Mouse (Mus musculus) heart, adult 2 months (tissue): ENCODE measurements around the gene Glp1r. TPM values are rescaled to one million over a fixed set of nuclear protein-coding genes. Genes with fewer than 3 reads are reported as not detected.

Experiments used
- DNase-seq, 2 experiments: peaks; one replicate each; pipeline ENCODE4 v3.0.0; 2021
- H3K27ac ChIP-seq: fragments of 200-600 bp; 2 replicates; pipeline ENCODE4 v1.8.1; 2022
- H3K27me3 ChIP-seq: fragments of 200-500 bp; 2 replicates; pipeline ENCODE4 v1.6.1; 2012; ENCODE audit warnings: mild to moderate bottlenecking, low read length, inconsistent platforms, mixed read lengths; ENCODE audit not compliant: control insufficient read depth, insufficient read depth
- H3K36me3 ChIP-seq: fragments of 200-500 bp; 2 replicates; pipeline ENCODE4 v1.6.1; 2012; ENCODE audit warnings: low read length, inconsistent platforms; ENCODE audit not compliant: control insufficient read depth, insufficient read depth
- H3K4me1 ChIP-seq: fragments of 200-500 bp; 2 replicates; pipeline ENCODE4 v1.6.1; 2011; ENCODE audit warnings: low read length; ENCODE audit not compliant: control insufficient read depth, insufficient read depth
- H3K4me3 ChIP-seq: fragments of 200-600 bp; 2 replicates; pipeline ENCODE4 v1.8.1; 2022
- H3K79me2 ChIP-seq: fragments of 200-500 bp; replicated peaks from 2 replicates; pipeline ENCODE4 v1.6.1; 2012; ENCODE audit warnings: mild to moderate bottlenecking, inconsistent platforms, low read length, moderate library complexity, mixed read lengths; ENCODE audit not compliant: control insufficient read depth, insufficient read depth
- H3K9ac ChIP-seq: fragments of 200-500 bp; 2 replicates; pipeline ENCODE4 v1.6.1; 2012; ENCODE audit warnings: low read depth, mild to moderate bottlenecking, control low read depth, inconsistent platforms, low read length, mixed read lengths
- CTCF ChIP-seq: fragments of 200-600 bp; IDR thresholded peaks from 2 replicates; pipeline ENCODE4 v1.8.1; 2022; ENCODE audit warnings: antibody characterized with exemption, mild to moderate bottlenecking, moderate library complexity
- EP300 ChIP-seq: fragments of 200-500 bp; IDR thresholded peaks from 2 replicates; pipeline ENCODE4 v1.6.1; 2011; ENCODE audit warnings: low read depth, low read length, control low read depth; ENCODE audit not compliant: insufficient read depth
- POLR2A ChIP-seq: fragments of 200-500 bp; IDR thresholded peaks from 2 replicates; pipeline ENCODE4 v1.6.1; 2011; ENCODE audit warnings: mild to moderate bottlenecking, low read depth, low read length, control low read depth; ENCODE audit not compliant: insufficient read depth
- WGBS: fragments of 180-500 bp; shearing (Covaris S2); methylation state at CpG from one replicate; pipeline ENCODE4 v1.1.7; 2018; 5-methylcytosine and 5-hydroxymethylcytosine counted together
- intact Hi-C: fragments of 180-260 bp; cut with DNase I; formaldehyde crosslinking; loops from one replicate; pipeline ENCODE4 v1.15.1; 2025
- polyA plus RNA-seq: library from polyadenylated mRNA; depleted of rRNA; stranded (reverse); fragments of >200 nt; gene quantifications from 2 replicates; pipeline ENCODE4 v1.2.3, GENCODE M21; 2012
- total RNA-seq, 2 experiments: library from RNA; stranded (reverse); gene quantifications; 2 replicates each; pipeline ENCODE4 v1.2.3; 2021

The Glp1r gene
- total and polyA plus RNA-seq, 3 experiments, result 0.16 to 0.64 (median 0.25) TPM

GRCm38 (mm10) chr17:30951600-30951999 is 50.0 kb downstream of the Glp1r start:
- TF ChIP-seq POLR2A, result no peak
- no peak for TF ChIP-seq CTCF
- TF ChIP-seq EP300, result no peak
- H3K4me3 ChIP-seq, result no peak overlapping the region
- intact Hi-C loops, result loop anchor here (1.0 to 2.0 kb wide), 2 partner anchors 135 to 205 kb away; no protein-coding TSS in a partner anchor

GRCm38 (mm10) chr17:30954340-30954739 is 52.7 kb downstream of the Glp1r start, which contains the start of gene Umodl1:
Umodl1 (plus strand) TSS chr17:30954640.
- Histone ChIP-seq H3K27me3 (no peaks in the 10 kb centered on the region), H3K9ac (no peak within 1 kb of the TSS), H3K79me2 (no peaks in the 10 kb centered on the region), H3K4me1 (no peaks in the 10 kb centered on the region), H3K4me3 (no peak within 1 kb of the TSS), H3K27ac (no peak within 1 kb of the TSS), H3K36me3 (no peaks in the 10 kb centered on the region)
- 58% methylated on average over 10 of the region's 10 CpGs for WGBS
- no peak for DNase-seq
- TF ChIP-seq POLR2A (no peak), CTCF (no peak), EP300 (no peak)
- intact Hi-C loops, result no loop called here

More at GRCm38 (mm10) chr17:30951600-30951999, 50.0 kb downstream of the Glp1r start:
- no peaks in the 10 kb centered on the region for H3K36me3 ChIP-seq
- 62% methylated on average over 8 of the region's 8 CpGs for WGBS
- H3K27me3 ChIP-seq, result no peaks in the 10 kb centered on the region
- H3K4me1 ChIP-seq, result no peaks in the 10 kb centered on the region
- H3K27ac ChIP-seq, result no peak overlapping the region
- DNase-seq, result no peak
- H3K9ac ChIP-seq, result no peak overlapping the region
- no peaks in the 10 kb centered on the region for H3K79me2 ChIP-seq

- 57% methylated on average over 7 of the region's 7 CpGs for WGBS
- DNase-seq, result no peak
- H3K79me2 ChIP-seq, result no peaks in the 10 kb centered on the region
- no peaks in the 10 kb centered on the region for H3K27me3 ChIP-seq
- H3K27ac ChIP-seq, result no peak overlapping the region
- no peaks in the 10 kb centered on the region for H3K36me3 ChIP-seq
- no peaks in the 10 kb centered on the region for H3K4me1 ChIP-seq
- intact Hi-C loops, result no loop called here
- no peak for TF ChIP-seq CTCF
- no peak for TF ChIP-seq POLR2A
- no peak for TF ChIP-seq EP300
- H3K9ac ChIP-seq, result no peak overlapping the region
- H3K4me3 ChIP-seq, result no peak overlapping the region
These were observed 60.4 kb downstream of the Glp1r start for GRCm38 (mm10) chr17:30961936-30962592.

GRCm38 (mm10) chr17:30962880-30963279 is 61.3 kb downstream of the Glp1r start:
- H3K79me2 ChIP-seq, result no peaks in the 10 kb centered on the region
- no peaks in the 10 kb centered on the region for H3K36me3 ChIP-seq
- no peaks in the 10 kb centered on the region for H3K27me3 ChIP-seq
- no peaks in the 10 kb centered on the region for H3K4me1 ChIP-seq
- no peak overlapping the region for H3K9ac ChIP-seq
- WGBS, result 38% methylated on average over 2 of the region's 2 CpGs
- no peak for DNase-seq
- no peak overlapping the region for H3K27ac ChIP-seq
- TF ChIP-seq POLR2A, result no peak
- intact Hi-C loops, result no loop called here
- H3K4me3 ChIP-seq, result no peak overlapping the region

GRCm38 (mm10) chr17:30969983-30970382 is 68.4 kb downstream of the Glp1r start:
- no peaks in the 10 kb centered on the region for H3K27me3 ChIP-seq
- no peak overlapping the region for H3K27ac ChIP-seq
- 30% methylated on average over 4 of the region's 4 CpGs for WGBS
- DNase-seq, result peak in 1 of 2 experiments; percentile 25
- intact Hi-C loops, result no loop called here
- no peaks in the 10 kb centered on the region for H3K79me2 ChIP-seq
- TF ChIP-seq CTCF, result no peak
- TF ChIP-seq POLR2A, result no peak
- no peak for TF ChIP-seq EP300
- H3K4me3 ChIP-seq, result no peak overlapping the region
- H3K4me1 ChIP-seq, result peaks cover 11% of the 10 kb centered on the region
- H3K36me3 ChIP-seq, result no peaks in the 10 kb centered on the region
- H3K9ac ChIP-seq, result no peak overlapping the region

GRCm38 (mm10) chr17:30971877-30972276 is 70.3 kb downstream of the Glp1r start:
- H3K36me3 ChIP-seq, result no peaks in the 10 kb centered on the region
- TF ChIP-seq EP300 (no peak), CTCF (no peak), POLR2A (no peak)
- H3K79me2 ChIP-seq, result no peaks in the 10 kb centered on the region
- no peak for DNase-seq
- H3K27ac ChIP-seq, result no peak overlapping the region
- H3K4me1 ChIP-seq, result peaks cover 11% of the 10 kb centered on the region
- intact Hi-C loops, result no loop called here
- 84% methylated on average over 7 of the region's 7 CpGs for WGBS
- no peak overlapping the region for H3K4me3 ChIP-seq
- H3K9ac ChIP-seq, result no peak overlapping the region
- no peaks in the 10 kb centered on the region for H3K27me3 ChIP-seq
